Mouse (Mus musculus) midbrain, postnatal 0 days (tissue): ENCODE results near the gene Tnfsfm13. TPM values are rescaled to one million over a fixed set of nuclear protein-coding genes. Genes with fewer than 3 reads are reported as not detected.
A peak's percentile ranks its signal among the peaks of the same experiment; 100 is the strongest.
"Not testable (repeated sequence)": the region's sequence is repeated elsewhere in the genome, so short reads cannot be mapped to it uniquely, and the experiment has no call there.

Experiments
- ATAC-seq: fragments of 200-750 bp; cut with Nextera tagmentation; 2 replicates; pipeline ENCODE4 v1.8.0; 2017; ENCODE audit warnings: moderate number of reproducible peaks, mild to moderate bottlenecking, moderate TSS enrichment, moderate library complexity; ENCODE audit not compliant: low FRiP score
- DNase-seq: peaks from one replicate; pipeline ENCODE4 v3.0.0-alpha.2; 2015; ENCODE audit warnings: low spot score
- H3K27ac ChIP-seq: fragments of 300-500 bp; sonication (generic); 2 replicates; pipeline ENCODE4 v1.5.1; 2014; ENCODE audit warnings: low read depth, mild to moderate bottlenecking, low read length, mixed read lengths
- H3K27me3 ChIP-seq: fragments of 300-500 bp; sonication (generic); 2 replicates; pipeline ENCODE4 v1.6.1; 2014; ENCODE audit warnings: low read length, control low read depth, mixed read lengths; ENCODE audit not compliant: insufficient read depth
- H3K36me3 ChIP-seq: fragments of 300-500 bp; sonication (generic); 2 replicates; pipeline ENCODE4 v1.6.1; 2014; ENCODE audit warnings: low read length, control low read depth, mixed read lengths; ENCODE audit not compliant: insufficient read depth
- H3K4me1 ChIP-seq: fragments of 300-500 bp; sonication (generic); 2 replicates; pipeline ENCODE4 v1.6.1; 2014; ENCODE audit warnings: mild to moderate bottlenecking, control low read depth, antibody characterized with exemption, low read length, mixed read lengths; ENCODE audit not compliant: insufficient read depth
- H3K4me2 ChIP-seq: fragments of 300-500 bp; sonication (generic); 2 replicates; pipeline ENCODE4 v1.6.1; 2014; ENCODE audit warnings: low read depth, mild to moderate bottlenecking, low read length, mixed read lengths; ENCODE audit not compliant: poor library complexity, severe bottlenecking
- H3K4me3 ChIP-seq: fragments of 300-500 bp; sonication (generic); 2 replicates; pipeline ENCODE4 v1.5.1; 2014; ENCODE audit warnings: low read depth, mild to moderate bottlenecking, low read length, moderate library complexity
- H3K9ac ChIP-seq: fragments of 300-500 bp; sonication (generic); replicated peaks from 2 replicates; pipeline ENCODE4 v1.6.1; 2014; ENCODE audit warnings: mild to moderate bottlenecking, low read length, moderate library complexity, mixed read lengths; ENCODE audit not compliant: poor library complexity, severe bottlenecking
- H3K9me3 ChIP-seq: fragments of 300-500 bp; sonication (generic); 2 replicates; pipeline ENCODE4 v1.6.1; 2016; ENCODE audit warnings: low read length, control low read depth
- CTCF ChIP-seq: IDR thresholded peaks from 2 replicates; pipeline ENCODE4 v1.5.1; 2016; ENCODE audit warnings: antibody characterized with exemption, mild to moderate bottlenecking
- WGBS: fragments of 180-500 bp; shearing (Covaris S2); extraction: QIAGEN DNeasy Blood & Tissue Kit; methylation state at CpG from one replicate; pipeline ENCODE4 v1.1.7; 2014; 5-methylcytosine and 5-hydroxymethylcytosine counted together
- polyA plus RNA-seq: library from polyadenylated mRNA; unstranded; fragments of >200 nt; fragmentation: Nextera tagmentation; extraction: Ambion mirVana; gene quantifications from 2 replicates; pipeline ENCODE4 v1.2.1, GENCODE M21; 2015
- total RNA-seq: library from RNA; depleted of rRNA; stranded (reverse); fragments of >200 nt; gene quantifications from 2 replicates; pipeline ENCODE4 v1.2.3, GENCODE M21; 2014; rRNA removed

The Tnfsfm13 gene
- total RNA-seq (1.3 and 1.8 TPM in 2 replicates), polyA plus RNA-seq (1.2 and 1.9 TPM in 2 replicates)

GRCm38 (mm10) chr11:69695361-69696181, at the start of gene Tnfsfm13, which contains the start of gene Tnfsf12:
Gene Tnfsfm13 (minus strand): TSS chr11:69696098.
Gene Tnfsf12 (minus strand): TSS chr11:69695849.
- Histone ChIP-seq H3K9ac (peak within 1 kb of the TSS; percentile 73), H3K36me3 (no peaks in the 10 kb centered on the region), H3K4me3 (peak within 1 kb of the TSS; percentile 45), H3K27me3 (no peaks in the 10 kb centered on the region), H3K9me3 (no peaks in the 10 kb centered on the region), H3K27ac (0 out of 2 replicates have a peak within 1 kb of the TSS, but pooled peaks have one; percentile 3), H3K4me2 (peak within 1 kb of the TSS; percentile 97), H3K4me1 (peaks cover 5% of the 10 kb centered on the region; the same call in 1 of the 2 replicates)
- TF ChIP-seq CTCF, result peak; percentile 27; the same call in 1 of the 2 replicates
- peak; percentile 20 for DNase-seq
- WGBS, result 2% methylated on average over 35 of the region's 41 CpGs
- ATAC-seq, result peak; percentile 56; the same call in 1 of the 2 replicates

- H3K4me2 ChIP-seq, DNase-seq, H3K9me3 ChIP-seq, H3K4me3 ChIP-seq, H3K27ac ChIP-seq, ATAC-seq, H3K27me3 ChIP-seq, H3K9ac ChIP-seq, H3K4me1 ChIP-seq: not testable (repeated sequence)
- 86% methylated on average over 2 of the region's 3 CpGs for WGBS
- H3K36me3 ChIP-seq, result peaks cover 25% of the 10 kb centered on the region
These were observed 35.5 kb upstream of the Tnfsfm13 start for GRCm38 (mm10) chr11:69731408-69731807.

DNA sequence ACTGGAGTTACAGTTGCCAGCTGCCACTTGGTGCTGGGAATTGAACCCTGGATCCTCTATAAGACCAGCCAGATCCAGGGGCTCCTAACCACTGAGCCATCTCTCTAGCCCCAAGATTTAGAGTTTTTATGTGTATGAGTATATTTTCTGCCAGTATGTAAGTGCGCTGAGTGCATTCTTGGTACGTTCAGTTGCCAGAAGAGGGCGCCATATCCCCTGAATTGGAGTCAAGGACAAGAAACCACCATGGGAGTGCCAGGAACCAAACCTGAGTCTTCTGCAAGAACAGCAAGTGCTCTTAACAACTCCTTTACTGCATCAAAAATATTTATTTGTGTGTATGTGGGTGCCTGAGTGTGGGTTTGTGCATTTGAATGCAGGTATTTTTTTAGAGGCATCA, 33.2 kb upstream of the Tnfsfm13 start:
- Histone ChIP-seq H3K9ac (no peak overlapping the region), H3K9me3 (no peaks in the 10 kb centered on the region), H3K27ac (no peak overlapping the region), H3K36me3 (peaks cover 2% of the 10 kb centered on the region), H3K4me2 (no peak overlapping the region), H3K27me3 (no peaks in the 10 kb centered on the region), H3K4me3 (no peak overlapping the region), H3K4me1 (no peaks in the 10 kb centered on the region)
- peak; percentile 50 for TF ChIP-seq CTCF
- DNase-seq (peak; percentile 24), ATAC-seq (no peak)
- 19% methylated on average over 3 of the region's 3 CpGs for WGBS

- Histone ChIP-seq H3K4me2 (no peak overlapping the region), H3K27me3 (no peaks in the 10 kb centered on the region), H3K9ac (no peak overlapping the region), H3K9me3 (no peaks in the 10 kb centered on the region), H3K36me3 (no peaks in the 10 kb centered on the region), H3K4me1 (no peaks in the 10 kb centered on the region), H3K4me3 (no peak overlapping the region), H3K27ac (no peak overlapping the region)
- TF ChIP-seq CTCF, result no peak
- ATAC-seq (no peak), DNase-seq (no peak)
- WGBS, result 35% methylated on average over 5 of the region's 5 CpGs
These were observed 30.1 kb upstream of the Tnfsfm13 start for GRCm38 (mm10) chr11:69725951-69726350.

GRCm38 (mm10) chr11:69723074-69723473, 27.2 kb upstream of the Tnfsfm13 start:
- ATAC-seq, result no peak
- H3K27me3 ChIP-seq, result no peaks in the 10 kb centered on the region
- WGBS, result 45% methylated on average over 2 of the region's 2 CpGs

DNA sequence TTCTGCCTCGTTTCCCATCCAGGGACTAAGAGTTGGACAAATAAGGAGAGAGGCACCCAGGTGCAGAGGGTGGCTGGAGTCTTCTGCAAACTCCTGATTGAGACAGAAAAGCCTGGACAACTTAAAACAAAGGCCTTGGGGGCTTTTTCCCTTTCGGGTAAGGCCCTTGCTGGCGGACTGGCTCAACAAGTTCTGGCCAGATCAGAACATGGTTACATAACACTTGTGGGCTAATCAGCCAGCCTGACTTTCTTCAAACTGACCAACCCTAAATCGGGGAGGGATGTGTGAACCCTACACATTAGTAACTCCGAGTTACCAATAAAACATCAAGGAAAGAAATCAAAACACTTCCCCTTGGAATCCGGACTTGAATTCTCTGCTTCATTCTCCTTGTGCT, 25.0 kb upstream of the Tnfsfm13 start:
- Histone ChIP-seq H3K9ac (no peak overlapping the region), H3K27me3 (no peaks in the 10 kb centered on the region), H3K36me3 (no peaks in the 10 kb centered on the region), H3K4me2 (no peak overlapping the region), H3K27ac (no peak overlapping the region), H3K9me3 (no peaks in the 10 kb centered on the region), H3K4me1 (no peaks in the 10 kb centered on the region), H3K4me3 (no peak overlapping the region)
- DNase-seq (no peak), ATAC-seq (no peak)
- WGBS, result 83% methylated on average over 6 of the region's 6 CpGs
- no peak for TF ChIP-seq CTCF

More at GRCm38 (mm10) chr11:69723074-69723473, 27.2 kb upstream of the Tnfsfm13 start:
- DNase-seq, result no peak
- no peaks in the 10 kb centered on the region for H3K36me3 ChIP-seq
- no peak for TF ChIP-seq CTCF
- H3K9ac ChIP-seq, result no peak overlapping the region
- H3K4me2 ChIP-seq, result no peak overlapping the region
- no peak overlapping the region for H3K27ac ChIP-seq
- H3K9me3 ChIP-seq, result no peaks in the 10 kb centered on the region
- H3K4me3 ChIP-seq, result no peak overlapping the region
- no peaks in the 10 kb centered on the region for H3K4me1 ChIP-seq
